Mouse (Mus musculus) cerebellum, adult 2 months (tissue): Measurements from ENCODE around the gene Gorasp1. TPM values are rescaled to one million over a fixed set of nuclear protein-coding genes. Genes with fewer than 3 reads are reported as not detected.

Experiments
- DNase-seq, 2 experiments: peaks; one replicate each; pipeline ENCODE4 v3.0.0; 2021
- H3K27ac ChIP-seq: fragments of 200-500 bp; 2 replicates; pipeline ENCODE4 v1.5.1; 2012; ENCODE audit warnings: low read length, control low read depth, inconsistent platforms; ENCODE audit not compliant: insufficient read depth
- H3K27me3 ChIP-seq: fragments of 200-500 bp; 2 replicates; pipeline ENCODE4 v1.6.1; 2012; ENCODE audit warnings: inconsistent platforms, mild to moderate bottlenecking, low read length, moderate library complexity; ENCODE audit not compliant: control insufficient read depth, insufficient read depth
- H3K4me1 ChIP-seq: fragments of 200-500 bp; 2 replicates; pipeline ENCODE4 v1.6.1; 2011; ENCODE audit warnings: low read length; ENCODE audit not compliant: control insufficient read depth, insufficient read depth
- H3K4me3 ChIP-seq: fragments of 200-500 bp; replicated peaks from 2 replicates; pipeline ENCODE3; 2011; ENCODE audit warnings: mild to moderate bottlenecking, low read depth, low read length, control low read depth; ENCODE audit not compliant: insufficient read depth
- CTCF ChIP-seq: fragments of 200-500 bp; IDR thresholded peaks from 2 replicates; pipeline ENCODE4 v1.5.1; 2011; ENCODE audit warnings: low read depth, mild to moderate bottlenecking, control low read depth, low read length, moderate library complexity, borderline replicate concordance; ENCODE audit not compliant: insufficient read depth
- POLR2A ChIP-seq: fragments of 200-500 bp; IDR thresholded peaks from 2 replicates; pipeline ENCODE4 v1.6.1; 2011; ENCODE audit warnings: low read length, control low read depth, borderline replicate concordance; ENCODE audit not compliant: insufficient read depth
- WGBS: fragments of 180-500 bp; shearing (Covaris S2); methylation state at CpG from one replicate; pipeline ENCODE4 v1.1.7; 2018; 5-methylcytosine and 5-hydroxymethylcytosine counted together
- polyA plus RNA-seq: library from polyadenylated mRNA; depleted of rRNA; stranded (reverse); fragments of >200 nt; gene quantifications from 2 replicates; pipeline ENCODE4 v1.2.3, GENCODE M21; 2012

Gorasp1 gene
- polyA plus RNA-seq, 1 experiment = 22.1 TPM

DNA sequence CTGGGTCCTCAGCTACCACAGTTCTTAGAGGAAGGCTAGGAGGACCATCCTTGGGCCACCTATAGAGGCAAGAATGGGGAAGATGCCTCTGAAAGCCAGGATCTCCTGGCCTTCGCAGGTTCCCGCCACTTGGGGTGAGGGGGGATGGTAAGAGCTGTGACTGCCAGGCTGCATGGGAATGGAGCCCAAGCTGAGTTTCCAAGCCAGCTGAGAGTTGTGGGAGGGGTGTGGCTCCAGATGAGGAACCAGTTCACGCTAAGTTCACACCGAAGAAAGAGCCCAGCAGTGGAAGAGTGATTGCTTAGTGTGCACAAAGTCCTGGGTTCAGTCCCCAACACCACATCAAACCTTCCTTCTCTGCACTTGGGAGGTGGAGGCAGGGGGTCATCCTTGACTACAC is 24.9 kb upstream of the Gorasp1 start:
- H3K4me1 ChIP-seq = no peaks in the 10 kb centered on the region
- no peaks in the 10 kb centered on the region for H3K27me3 ChIP-seq
- H3K27ac ChIP-seq = no peak overlapping the region
- WGBS = 77% methylated on average over 4 of the region's 4 CpGs
- TF ChIP-seq POLR2A (no peak), CTCF (no peak)
- no peak for DNase-seq
- no peak overlapping the region for H3K4me3 ChIP-seq

DNA sequence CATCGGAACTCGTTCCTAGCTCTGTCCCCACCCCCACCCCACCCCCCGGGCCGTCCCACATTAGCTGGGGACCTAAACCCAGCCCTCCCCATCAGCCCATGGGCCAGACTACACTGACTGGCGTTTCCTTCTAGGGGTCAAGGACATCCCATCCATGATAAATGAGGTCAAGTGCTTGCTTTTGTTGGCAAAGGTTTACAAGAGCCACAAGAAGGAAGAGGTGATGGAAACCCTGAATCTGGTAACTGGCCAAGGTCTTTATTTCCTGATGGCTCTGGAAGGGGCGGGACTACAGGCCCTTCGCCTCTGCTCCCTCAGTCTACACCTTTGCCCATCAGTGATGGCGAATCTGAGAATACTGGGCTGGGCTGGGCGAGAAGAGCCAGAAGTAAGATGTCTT is 21.5 kb upstream of the Gorasp1 start:
- no peaks in the 10 kb centered on the region for H3K4me1 ChIP-seq
- DNase-seq = no peak
- TF ChIP-seq CTCF = no peak
- TF ChIP-seq POLR2A = no peak
- WGBS = 88% methylated on average over 9 of the region's 9 CpGs
- H3K4me3 ChIP-seq = no peak overlapping the region
- no peak overlapping the region for H3K27ac ChIP-seq
- H3K27me3 ChIP-seq = no peaks in the 10 kb centered on the region

DNA sequence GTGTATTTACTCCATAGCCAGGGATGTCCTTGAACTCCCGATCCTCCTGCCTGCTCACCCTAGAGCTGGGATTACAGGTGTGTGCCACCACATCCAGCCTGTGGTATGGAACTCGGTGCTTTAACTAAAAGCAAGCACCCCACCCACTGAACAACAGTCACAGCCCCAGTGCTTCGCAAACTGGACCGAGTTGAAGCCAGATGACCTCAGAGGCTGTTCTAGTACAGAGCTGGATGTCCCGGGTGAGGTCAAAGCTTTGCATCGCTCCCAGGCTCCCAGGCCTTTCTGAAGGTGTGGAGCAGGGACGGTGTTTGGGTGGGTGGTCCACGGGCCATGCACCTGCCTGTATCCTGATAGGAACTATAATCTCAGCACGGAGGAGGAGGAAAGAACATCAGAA is 14.0 kb upstream of the Gorasp1 start:
- TF ChIP-seq CTCF (no peak), POLR2A (no peak)
- no peak for DNase-seq
- no peaks in the 10 kb centered on the region for H3K4me1 ChIP-seq
- 93% methylated on average over 9 of the region's 9 CpGs for WGBS
- H3K27me3 ChIP-seq = no peaks in the 10 kb centered on the region
- H3K27ac ChIP-seq = no peak overlapping the region
- no peak overlapping the region for H3K4me3 ChIP-seq

DNA sequence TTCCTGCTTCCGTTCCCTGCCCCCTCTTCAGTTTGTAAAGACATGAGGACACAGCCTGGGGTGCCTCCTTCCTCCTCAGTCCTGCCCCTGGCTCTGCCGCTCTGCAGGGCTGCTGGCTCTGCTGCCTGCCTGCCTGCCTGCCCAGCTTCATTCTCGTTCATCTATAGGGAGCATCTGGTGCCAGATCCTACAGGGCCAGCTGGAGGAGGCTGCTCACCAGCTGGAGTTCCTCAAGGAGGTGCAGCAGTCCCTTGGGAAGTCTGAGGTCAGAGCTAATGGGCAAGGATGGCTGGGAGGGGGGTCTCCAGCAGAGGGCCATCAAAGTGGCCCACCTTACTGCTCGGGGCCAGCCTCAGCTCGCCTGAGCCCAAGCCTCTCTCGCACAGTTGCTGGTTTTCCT is 13.1 kb upstream of the Gorasp1 start:
- Histone ChIP-seq H3K4me1 (no peaks in the 10 kb centered on the region), H3K27ac (no peak overlapping the region), H3K4me3 (no peak overlapping the region), H3K27me3 (no peaks in the 10 kb centered on the region)
- no peak for DNase-seq
- TF ChIP-seq CTCF = no peak
- TF ChIP-seq POLR2A = no peak
- 25% methylated on average over 6 of the region's 6 CpGs for WGBS

DNA sequence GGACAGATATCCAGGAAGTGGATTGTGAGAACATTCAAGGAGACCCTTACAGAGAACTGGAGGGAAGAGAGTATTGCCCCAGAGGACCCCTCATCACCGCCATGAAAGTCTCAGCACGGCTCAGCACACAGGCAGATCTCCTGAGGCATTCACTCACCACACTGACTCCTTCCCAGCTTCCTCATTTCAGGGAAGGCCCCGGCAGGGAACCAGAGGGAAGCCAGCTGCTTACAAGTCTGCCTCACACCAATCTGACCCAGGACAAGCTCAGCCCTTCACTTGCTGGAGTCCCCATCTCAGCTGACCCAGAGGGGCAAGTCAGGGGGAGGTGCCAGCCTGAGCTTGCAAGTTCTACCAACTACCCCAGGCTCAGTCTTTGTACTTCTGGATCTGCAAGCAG is 11.4 kb upstream of the Gorasp1 start:
- DNase-seq = no peak
- Histone ChIP-seq H3K27ac (no peak overlapping the region), H3K27me3 (no peaks in the 10 kb centered on the region), H3K4me1 (no peaks in the 10 kb centered on the region), H3K4me3 (no peak overlapping the region)
- TF ChIP-seq CTCF (no peak), POLR2A (no peak)
- WGBS = 45% methylated on average over 3 of the region's 3 CpGs

DNA sequence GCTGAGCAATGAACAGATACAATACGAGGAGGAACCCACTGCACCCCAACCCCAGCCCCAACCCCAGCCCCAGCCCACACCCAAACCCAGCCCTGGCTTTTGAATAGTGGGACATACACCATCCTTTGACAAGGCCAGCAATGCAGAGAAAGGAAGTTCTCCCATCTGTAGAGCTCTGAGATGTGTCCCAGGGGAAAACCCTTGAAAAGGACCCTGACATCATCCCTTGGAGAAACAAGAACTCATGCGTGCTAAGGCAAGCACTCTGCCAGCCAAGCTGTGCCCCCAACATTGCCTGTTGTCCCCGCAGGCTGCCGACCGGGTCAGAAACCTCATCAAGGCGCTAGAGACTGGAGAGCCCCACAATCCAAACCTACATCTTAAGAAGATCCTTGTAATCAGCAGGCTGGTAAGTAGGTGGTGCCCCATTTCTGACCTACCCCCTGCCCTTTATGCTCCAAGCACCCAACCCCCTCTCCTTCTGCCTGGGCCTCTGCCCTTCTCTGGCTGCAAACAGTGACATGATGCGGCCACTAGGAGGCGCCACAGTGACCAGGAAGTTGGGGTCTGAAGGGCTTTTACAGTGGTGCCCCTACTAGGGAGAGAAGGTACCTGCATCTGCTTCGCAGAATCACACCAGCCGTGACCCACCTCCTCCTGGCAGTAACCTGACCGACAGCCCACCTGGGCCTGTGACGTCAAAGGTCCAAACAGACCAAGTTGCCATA is 8.0 kb upstream of the Gorasp1 start:
- peaks cover 3% of the 10 kb centered on the region; the same call in 1 of the 2 replicates for H3K4me1 ChIP-seq
- 73% methylated on average over 12 of the region's 12 CpGs for WGBS
- no peaks in the 10 kb centered on the region for H3K27me3 ChIP-seq
- H3K27ac ChIP-seq = no peak overlapping the region
- TF ChIP-seq CTCF = no peak; the same call in 1 of the 2 replicates
- no peak for TF ChIP-seq POLR2A
- no peak for DNase-seq
- H3K4me3 ChIP-seq = no peak overlapping the region

DNA sequence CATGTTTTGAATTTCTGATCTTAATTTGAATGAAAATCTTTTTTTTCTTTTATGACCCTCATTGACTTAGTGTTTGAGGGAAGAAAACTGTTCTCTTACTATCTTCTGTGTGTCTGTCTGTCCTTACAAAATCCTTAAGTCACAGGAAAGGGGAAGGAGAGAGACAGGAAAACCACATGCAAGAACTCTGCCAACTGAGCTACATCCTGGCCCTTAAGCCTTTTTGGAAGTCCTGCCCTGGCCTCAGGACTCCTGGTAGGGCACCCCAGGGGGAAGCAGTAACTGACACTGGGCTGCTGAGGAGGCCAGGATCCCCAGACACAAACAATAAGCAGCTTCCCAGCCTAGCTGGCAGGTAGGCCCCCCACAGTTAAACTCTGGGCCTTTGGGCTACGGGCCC is 6.0 kb upstream of the Gorasp1 start:
- 78% methylated on average over 1 of the region's 1 CpGs for WGBS
- Histone ChIP-seq H3K4me3 (no peak overlapping the region), H3K27ac (no peak overlapping the region), H3K27me3 (no peaks in the 10 kb centered on the region), H3K4me1 (peaks cover 3% of the 10 kb centered on the region; the same call in 1 of the 2 replicates)
- no peak for TF ChIP-seq POLR2A
- no peak for TF ChIP-seq CTCF
- no peak for DNase-seq

DNA sequence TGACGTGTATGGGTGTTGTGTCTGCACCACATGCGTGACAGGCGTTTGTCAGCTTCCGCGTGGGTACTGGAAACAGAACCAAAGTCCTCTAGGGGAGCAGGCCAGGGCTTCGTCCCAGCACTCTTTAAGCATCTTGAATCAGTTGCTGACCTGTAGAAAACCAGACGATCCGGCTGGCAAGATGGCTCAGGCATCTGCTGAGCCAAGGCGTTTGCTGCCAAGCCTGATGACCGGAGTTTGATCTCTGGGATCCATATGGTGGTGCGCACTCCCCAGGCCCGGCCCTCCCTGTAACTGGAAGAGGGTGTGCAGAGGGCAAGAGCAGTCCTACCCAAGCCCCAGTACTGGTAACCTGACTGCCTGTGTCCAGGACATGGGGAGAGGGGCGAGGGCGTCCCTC is 4.5 kb upstream of the Gorasp1 start:
- H3K27ac ChIP-seq = no peak overlapping the region
- H3K27me3 ChIP-seq = no peaks in the 10 kb centered on the region
- peak; percentile 56 to 63 for DNase-seq
- WGBS = 21% methylated on average over 14 of the region's 14 CpGs
- H3K4me3 ChIP-seq = no peak overlapping the region
- no peak for TF ChIP-seq CTCF
- no peak for TF ChIP-seq POLR2A
- peaks cover 8% of the 10 kb centered on the region; the same call in 1 of the 2 replicates for H3K4me1 ChIP-seq
